Mouse (Mus musculus) CD4-positive, CD25-positive, alpha-beta regulatory T cell, adult 2 months (primary cell): ENCODE results near the gene Thbs1.

Experiments
- DNase-seq: peaks from one replicate; pipeline ENCODE4 v3.0.0-alpha.2; 2012; ENCODE audit warnings: low read depth, low spot score

Thbs1 gene

DNA sequence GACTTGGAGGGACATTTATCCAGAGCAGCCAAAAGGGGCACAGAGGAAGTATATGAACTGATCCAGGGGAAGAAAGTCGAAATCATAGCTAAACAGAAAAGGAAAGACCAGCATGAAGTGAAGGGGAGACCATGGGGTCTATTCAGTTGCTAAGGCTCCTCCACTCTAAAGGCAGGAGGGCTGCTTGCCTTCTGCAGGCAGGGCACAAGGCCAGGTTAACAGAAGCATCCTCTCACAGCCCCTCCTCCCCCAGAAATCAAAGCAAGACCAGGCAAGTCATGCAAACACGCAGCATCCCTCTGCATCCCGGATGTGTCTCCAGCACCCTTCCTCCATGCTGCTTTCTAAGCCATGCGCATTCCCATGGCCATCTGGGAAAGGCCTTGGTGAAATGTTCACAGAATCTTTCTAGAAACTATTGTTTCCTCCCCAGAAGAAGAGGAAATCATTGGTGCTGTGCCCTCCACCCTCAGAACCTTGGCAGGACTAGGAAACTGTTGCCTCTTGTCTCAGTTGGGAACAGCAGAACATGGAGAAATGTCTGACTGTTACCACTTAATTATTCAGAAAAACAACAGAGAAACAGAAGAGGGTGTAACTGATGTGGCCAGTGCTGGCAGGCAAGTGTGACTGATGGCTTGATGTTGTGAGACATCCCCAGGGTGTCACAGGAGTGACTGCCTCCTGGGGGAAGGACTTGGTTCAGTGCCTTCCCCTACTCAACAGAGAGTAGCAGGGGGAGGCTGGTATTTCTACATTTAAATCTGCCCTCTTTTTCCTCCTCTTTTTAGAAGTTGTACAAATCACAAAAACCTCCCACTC is 36.9 kb downstream of the Thbs1 start:
- no peak for DNase-seq

DNA sequence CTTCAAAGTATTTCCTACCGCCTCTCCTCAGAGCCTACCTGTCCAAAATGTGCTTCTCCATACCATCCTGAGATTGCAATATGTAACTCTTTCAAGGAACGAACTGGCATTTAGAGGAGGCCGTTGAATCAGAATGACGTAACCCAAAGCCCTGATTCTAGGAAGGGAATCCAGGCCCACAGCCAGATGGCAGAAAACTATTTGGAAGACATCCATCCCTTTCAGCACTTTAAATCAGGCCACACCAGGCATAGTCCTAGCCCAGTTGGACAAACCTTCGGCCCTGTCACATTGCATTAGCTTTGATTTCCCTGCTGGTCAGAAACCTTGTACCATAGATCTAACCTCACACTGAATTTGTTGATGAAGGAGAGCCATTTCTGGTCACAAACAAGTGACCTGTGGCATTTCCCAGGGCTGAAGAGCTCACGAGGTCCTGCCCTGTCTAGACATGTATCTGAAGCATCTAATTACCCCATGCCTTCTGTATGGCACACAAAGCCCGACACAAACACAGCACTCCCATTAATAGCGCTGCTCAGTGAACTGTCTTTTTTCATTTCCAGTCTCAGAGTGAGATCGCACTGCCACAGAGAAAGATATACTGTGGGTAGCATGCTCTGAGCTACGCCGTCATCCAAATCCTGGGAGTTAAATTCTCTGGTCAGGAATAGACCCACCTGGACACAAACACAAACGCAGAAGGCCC is 38.3 kb downstream of the Thbs1 start:
- no peak for DNase-seq

DNA sequence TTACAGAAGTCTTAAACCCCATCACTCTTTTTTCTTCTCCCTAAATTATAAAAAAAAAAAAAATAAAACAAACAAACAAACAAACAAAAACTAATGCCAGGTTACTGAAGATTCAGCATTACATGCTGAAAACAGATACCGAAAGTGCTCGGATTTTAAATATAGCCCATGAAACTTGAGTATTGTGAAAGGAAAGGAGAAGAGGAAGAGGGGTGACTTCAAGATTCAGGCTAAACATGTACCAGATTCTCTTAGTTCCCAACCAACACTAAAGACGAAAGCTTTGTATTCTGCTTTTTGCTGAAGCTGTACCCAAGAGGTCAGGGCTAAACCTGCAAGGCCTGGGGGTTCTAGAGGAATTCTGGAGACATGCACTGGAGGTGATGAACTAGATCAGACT is 46.4 kb downstream of the Thbs1 start:
- DNase-seq, result no peak

DNA sequence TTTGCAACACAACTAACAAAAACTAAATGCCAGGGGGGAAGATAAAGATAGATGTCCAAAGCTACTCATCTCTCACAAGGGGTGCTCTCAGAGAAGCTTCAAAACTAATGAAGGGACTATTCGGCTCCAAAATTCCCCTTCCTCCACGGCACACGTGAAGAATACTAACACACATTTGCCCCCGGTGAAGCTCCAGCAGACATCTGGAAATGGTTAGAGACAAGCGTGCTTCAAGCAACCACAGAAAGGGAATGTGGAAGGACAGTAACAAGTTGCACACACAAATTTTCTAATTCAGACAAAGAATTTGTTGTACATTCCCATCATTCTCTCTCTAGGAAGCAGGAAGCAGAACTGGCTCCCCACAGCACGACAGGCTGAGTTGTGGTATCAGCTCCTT is 47.5 kb downstream of the Thbs1 start:
- no peak for DNase-seq

DNA sequence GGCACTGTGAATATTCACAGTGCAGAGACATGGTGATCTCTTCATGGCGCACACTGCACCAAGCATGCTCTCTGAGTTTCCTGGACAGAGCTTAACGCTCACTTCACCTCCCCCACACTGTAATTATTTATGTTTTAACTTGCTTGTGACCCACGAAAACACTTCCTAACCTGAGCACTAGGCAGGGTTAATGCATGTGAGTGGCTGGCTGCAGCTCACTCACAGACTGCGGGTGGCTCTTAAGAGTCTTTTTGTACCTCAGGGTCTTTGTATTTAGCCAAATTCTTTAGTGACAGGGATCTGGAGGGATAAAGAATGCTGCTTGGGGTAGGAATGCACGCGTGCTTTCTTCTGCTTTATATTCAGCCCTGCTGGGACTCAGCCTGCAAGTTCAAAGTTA is 48.9 kb downstream of the Thbs1 start:
- DNase-seq, result no peak

DNA sequence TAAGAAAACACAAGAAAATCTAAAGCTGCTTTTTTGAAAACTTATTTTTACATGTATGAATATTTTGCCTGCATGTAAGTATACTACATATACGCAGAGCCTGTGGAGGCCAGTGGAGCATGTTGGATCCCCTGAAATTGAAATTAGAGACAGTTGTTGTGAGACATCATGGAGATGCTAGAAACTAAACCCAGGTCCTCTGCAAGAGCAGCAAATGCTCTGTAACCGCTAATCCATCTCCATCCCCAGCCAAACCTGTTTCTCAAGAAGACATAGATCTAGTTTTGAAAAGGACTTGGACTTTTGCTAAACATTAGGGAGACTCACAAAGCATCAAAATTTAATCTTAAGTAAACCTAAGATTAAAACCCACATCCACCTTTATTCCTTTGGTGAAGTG is 49.3 kb downstream of the Thbs1 start:
- DNase-seq, result no peak

DNA sequence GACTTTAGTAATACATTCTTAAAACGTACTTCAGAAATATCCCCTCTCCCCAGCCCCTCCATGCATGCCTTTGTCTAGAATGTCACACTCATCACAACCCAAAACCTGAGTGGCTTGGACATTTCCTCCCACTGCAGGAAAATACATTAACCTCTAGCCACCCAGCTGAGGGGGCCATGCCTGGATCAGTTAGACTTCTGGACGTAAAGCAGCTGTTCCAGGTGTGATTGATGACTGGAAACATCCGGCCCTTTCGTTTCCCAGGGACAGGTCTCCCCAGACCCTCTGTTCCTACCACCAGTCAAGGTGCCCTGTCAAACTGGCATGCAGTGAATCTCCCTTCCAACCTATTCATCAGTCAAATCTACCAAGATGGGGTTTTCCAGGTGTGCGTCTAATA is 50.8 kb downstream of the Thbs1 start:
- no peak for DNase-seq

DNA sequence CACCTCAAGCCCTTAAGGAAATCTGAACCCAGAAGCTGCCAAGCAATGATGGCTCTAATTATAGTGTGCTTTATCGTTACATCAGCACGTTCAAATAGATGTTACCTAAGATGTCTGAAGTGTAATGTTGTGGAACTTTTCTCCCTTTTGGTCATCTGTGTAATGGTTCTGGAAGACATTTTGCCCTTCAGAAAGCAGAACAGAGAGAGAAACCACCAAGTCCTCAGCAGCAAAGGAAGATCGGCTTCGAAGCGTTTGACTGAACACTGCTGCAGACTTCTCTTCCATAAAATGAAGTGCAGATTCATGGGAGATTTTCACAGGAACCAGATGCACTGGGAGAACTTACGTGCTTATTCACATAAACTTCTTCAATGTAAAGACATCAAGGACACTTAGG is 52.5 kb downstream of the Thbs1 start:
- no peak for DNase-seq

DNA sequence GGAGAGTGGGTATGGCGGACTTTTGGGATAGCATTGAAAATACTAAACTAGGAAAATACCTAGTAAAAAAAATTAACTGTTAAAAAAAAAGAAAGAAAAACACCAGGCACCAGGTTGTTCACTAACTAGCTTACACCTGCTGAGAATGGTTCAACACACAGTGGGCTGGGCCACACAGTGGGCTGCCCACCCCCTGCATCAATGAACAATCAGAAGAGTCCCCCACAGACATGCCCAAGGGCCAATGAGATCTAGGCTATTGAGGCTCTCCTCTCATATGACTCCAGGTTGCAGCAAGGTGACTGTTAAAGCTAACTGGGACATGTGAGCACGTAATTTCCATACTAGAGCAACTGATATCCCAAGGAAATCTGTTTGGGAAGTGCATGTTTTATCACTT is 54.0 kb downstream of the Thbs1 start:
- no peak for DNase-seq

DNA sequence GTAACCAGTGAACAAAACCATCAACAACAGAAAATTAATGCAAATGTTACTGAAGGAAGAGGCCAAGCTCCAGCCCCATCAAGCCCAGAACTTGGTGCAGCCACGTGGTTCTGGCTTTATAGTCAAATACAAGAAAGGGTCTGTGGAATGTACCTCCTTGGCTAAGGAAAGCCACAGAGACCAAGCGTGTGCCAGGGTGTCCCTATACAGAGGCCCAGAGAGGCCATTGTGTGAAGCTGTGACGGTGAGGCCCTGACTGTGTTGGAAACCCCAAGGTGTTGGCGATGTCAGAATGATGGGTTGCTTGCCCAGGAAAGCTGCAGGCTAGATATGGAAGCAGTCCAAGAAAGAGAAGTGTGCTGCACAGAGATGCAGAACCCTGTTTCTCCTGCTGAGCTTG is 56.1 kb downstream of the Thbs1 start:
- no peak for DNase-seq

DNA sequence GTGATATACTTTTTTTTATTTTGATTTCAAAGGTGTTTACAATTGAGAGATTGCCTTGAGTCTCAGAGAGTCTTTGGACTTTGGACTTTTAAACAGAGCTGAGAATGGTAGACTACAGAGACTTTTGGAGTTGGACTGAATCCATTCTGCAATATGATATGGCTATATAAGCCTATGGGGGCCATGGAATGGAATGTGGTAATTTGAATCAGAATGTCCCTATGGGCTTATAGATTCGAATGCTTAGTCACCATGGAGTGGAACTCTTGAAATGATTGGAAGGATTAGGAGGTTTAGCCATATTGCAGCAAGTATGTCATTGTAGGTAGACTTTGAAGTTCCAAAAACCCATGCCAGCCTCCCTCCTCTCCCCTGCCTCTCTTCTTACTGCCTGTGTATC is 56.5 kb downstream of the Thbs1 start:
- DNase-seq, result no peak

DNA sequence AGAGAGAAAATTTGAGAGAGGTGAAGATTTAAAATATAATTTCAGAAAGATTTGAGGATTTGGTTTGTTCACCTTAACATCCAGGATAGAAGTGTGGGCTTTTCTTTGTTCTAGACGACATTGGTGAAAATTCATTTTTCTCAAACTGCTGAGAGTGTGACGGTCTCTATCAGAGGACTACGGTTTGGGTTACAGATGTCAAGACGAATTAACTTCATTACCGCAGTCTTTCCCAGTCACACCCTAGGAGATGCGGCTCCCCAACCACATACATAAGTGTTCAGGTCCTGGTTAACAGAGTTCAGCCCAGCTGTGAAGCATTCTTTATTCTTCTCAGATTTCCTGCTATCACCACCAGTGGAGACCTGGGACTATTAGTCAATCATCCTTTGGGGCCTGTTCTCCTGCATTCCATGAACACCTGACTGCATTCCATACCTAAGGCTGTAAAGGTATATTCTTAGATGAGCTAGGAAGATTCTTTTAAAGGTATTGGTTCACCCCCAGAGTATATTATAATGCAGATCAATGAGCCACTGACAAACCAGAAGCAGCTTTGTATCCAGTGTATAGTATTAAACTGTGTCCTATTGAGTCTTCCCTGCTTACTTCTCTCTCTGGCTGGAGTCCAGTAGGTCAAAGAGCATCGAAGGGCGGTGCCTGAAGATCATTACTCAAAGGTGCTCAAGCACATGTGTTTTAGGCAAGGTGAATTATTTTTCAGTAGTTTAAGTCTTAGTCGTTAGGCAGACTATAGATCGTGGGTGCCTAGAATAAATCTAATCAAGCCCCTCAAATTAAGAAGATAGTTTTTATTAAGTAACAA is 63.1 kb downstream of the Thbs1 start:
- DNase-seq, result no peak
